Mouse (Mus musculus) ES-Bruce4 (cell line): ENCODE data around the gene Sertm1. TPM values are rescaled to one million over a fixed set of nuclear protein-coding genes. Genes with fewer than 3 reads are reported as not detected.

Source experiments
- H3K27ac ChIP-seq: 2 replicates; pipeline ENCODE4 v1.5.1; 2012; ENCODE audit warnings: low read length, inconsistent platforms; ENCODE audit not compliant: insufficient read depth
- H3K27me3 ChIP-seq: 2 replicates; pipeline ENCODE4 v1.6.1; 2012; ENCODE audit warnings: mild to moderate bottlenecking, low read length, inconsistent platforms; ENCODE audit not compliant: control insufficient read depth, poor library complexity, insufficient read depth, severe bottlenecking
- H3K36me3 ChIP-seq: 2 replicates; pipeline ENCODE4 v1.6.1; 2012; ENCODE audit warnings: inconsistent platforms, mild to moderate bottlenecking, low read length, moderate library complexity; ENCODE audit not compliant: control insufficient read depth, poor library complexity, insufficient read depth, severe bottlenecking
- H3K4me1 ChIP-seq: one replicate; pipeline ENCODE4 v1.8.1; 2011; ENCODE audit warnings: low read length; ENCODE audit not compliant: control insufficient read depth, insufficient read depth
- H3K4me3 ChIP-seq: 2 replicates; pipeline ENCODE4 v1.5.1; 2011; ENCODE audit warnings: low read depth, mild to moderate bottlenecking, low read length
- H3K9ac ChIP-seq: 2 replicates; pipeline ENCODE4 v1.6.1; 2012; ENCODE audit warnings: low read depth, mild to moderate bottlenecking, inconsistent platforms; ENCODE audit not compliant: poor library complexity, severe bottlenecking
- H3K9me3 ChIP-seq: replicated peaks from 2 replicates; pipeline ENCODE4 v1.6.1; 2012; ENCODE audit warnings: mild to moderate bottlenecking, low read length, inconsistent platforms; ENCODE audit not compliant: control insufficient read depth, poor library complexity, insufficient read depth, severe bottlenecking
- CTCF ChIP-seq: IDR thresholded peaks from one replicate; pipeline ENCODE4 v1.8.1; 2011; ENCODE audit warnings: low read depth, low read length
- EP300 ChIP-seq: IDR thresholded peaks from 2 replicates; pipeline ENCODE4 v1.6.1; 2011; ENCODE audit warnings: low read depth, low read length; ENCODE audit not compliant: insufficient read depth
- POLR2A ChIP-seq: IDR thresholded peaks from one replicate; pipeline ENCODE4 v1.8.1; 2011; ENCODE audit warnings: low read length; ENCODE audit not compliant: insufficient read depth
- polyA plus RNA-seq: library from polyadenylated mRNA; stranded (reverse); fragments of >200 nt; gene quantifications from 2 replicates; pipeline ENCODE4 v1.2.4, GENCODE M21; 2011; ENCODE audit warnings: low read depth; ENCODE audit not compliant: missing spikeins, insufficient read depth, insufficient read length

Gene Sertm1
- polyA plus RNA-seq, 1 experiment: 1.0 TPM

DNA sequence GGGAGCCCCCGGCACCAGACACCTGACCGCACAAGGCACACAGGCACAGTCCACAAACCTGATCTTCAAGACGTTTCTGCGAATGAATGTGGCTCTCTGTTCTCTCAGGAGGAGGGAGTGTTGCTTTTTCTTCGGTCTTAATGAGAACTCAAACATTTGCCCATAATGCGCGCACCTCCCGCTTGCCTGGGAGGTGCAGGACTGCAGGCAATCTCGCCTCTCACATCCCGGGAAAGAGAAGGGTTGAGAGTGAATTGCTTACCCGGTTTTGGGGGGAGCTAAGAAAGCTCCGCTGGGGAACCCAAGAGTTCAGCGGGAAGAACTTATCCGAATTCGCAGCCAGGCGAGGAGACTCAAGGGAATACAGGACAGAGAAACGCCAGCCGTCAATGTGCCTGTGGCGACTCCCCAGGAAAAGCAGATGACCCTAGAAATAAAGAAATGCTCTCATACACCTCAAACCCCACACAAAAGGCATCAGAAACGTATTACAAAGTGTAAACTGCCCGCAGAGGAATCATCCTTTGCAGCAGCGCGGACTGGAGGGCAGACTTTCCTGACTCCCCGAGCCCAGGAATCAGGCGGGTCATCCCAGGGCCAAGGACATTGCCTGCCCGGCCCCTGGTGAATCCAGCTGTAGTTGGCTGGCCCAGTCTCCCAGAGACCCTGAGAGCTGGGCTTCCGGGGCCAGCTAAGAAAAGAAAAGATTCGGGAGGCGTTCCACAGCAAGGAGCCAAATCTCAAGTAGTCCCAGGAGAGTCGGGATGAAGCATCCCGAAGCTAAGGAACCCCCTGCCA, 643 bp downstream of the Sertm1 start:
- Histone ChIP-seq H3K27me3 (peaks cover 11% of the 10 kb centered on the region), H3K4me1 (no peaks in the 10 kb centered on the region), H3K4me3 (peak overlapping the region; percentile 59)

DNA sequence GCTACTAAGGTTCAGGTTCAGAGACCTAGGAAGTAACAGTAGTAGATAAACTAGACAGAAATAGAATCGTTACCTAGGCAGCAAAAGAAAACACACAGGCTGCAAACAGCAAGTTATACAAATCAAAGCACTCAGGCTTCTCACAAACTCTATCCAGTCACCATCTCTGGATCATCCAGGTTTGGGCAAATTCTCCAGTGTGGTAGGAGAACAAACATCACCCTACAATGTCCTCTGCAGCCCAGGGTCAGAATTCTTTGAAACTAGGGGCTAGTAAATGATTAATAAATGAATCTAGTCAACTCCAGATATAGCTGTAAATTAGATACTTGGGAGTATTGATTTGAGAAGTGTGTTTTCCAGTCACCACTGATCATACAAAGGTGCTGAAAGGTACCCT, 6.8 kb downstream of the Sertm1 start:
- TF ChIP-seq EP300 (no peak), POLR2A (no peak), CTCF (no peak)
- no peaks in the 10 kb centered on the region for H3K9me3 ChIP-seq
- no peaks in the 10 kb centered on the region for H3K36me3 ChIP-seq
- H3K27me3 ChIP-seq: no peaks in the 10 kb centered on the region; the same call in 1 of the 2 replicates
- no peak overlapping the region for H3K4me3 ChIP-seq
- H3K4me1 ChIP-seq: no peaks in the 10 kb centered on the region
- no peak overlapping the region for H3K9ac ChIP-seq
- no peak overlapping the region for H3K27ac ChIP-seq

More for the DNA sequence above, 643 bp downstream of the Sertm1 start:
- TF ChIP-seq EP300 (no peak), POLR2A (no peak), CTCF (no peak)
- Histone ChIP-seq H3K36me3 (no peaks in the 10 kb centered on the region), H3K9ac (peak overlapping the region; percentile 19), H3K27ac (no peak overlapping the region), H3K9me3 (no peaks in the 10 kb centered on the region)

DNA sequence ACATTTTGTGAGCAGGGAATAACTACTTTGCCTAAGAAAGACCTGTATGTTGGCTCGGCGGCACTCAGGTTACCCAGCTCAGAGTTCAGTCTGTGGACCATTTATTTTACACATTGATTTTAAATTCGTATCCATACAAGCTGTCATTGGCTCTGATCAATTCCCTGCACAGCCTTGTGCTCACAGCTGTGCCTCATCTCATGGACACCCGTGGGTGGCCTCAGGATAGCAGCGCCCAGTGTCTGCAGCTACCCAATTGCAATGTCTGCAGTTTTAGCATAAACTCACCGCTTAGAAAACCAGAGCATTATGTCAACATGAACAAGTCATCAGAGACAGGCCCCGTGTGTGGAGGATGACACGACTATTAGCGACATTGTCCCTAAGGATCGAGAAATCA, 17.7 kb downstream of the Sertm1 start:
- TF ChIP-seq EP300 (no peak), POLR2A (no peak), CTCF (no peak)
- no peaks in the 10 kb centered on the region for H3K4me1 ChIP-seq
- no peaks in the 10 kb centered on the region for H3K36me3 ChIP-seq
- H3K9ac ChIP-seq: no peak overlapping the region
- H3K27me3 ChIP-seq: no peaks in the 10 kb centered on the region
- no peak overlapping the region for H3K4me3 ChIP-seq
- no peaks in the 10 kb centered on the region for H3K9me3 ChIP-seq
- no peak overlapping the region for H3K27ac ChIP-seq

DNA sequence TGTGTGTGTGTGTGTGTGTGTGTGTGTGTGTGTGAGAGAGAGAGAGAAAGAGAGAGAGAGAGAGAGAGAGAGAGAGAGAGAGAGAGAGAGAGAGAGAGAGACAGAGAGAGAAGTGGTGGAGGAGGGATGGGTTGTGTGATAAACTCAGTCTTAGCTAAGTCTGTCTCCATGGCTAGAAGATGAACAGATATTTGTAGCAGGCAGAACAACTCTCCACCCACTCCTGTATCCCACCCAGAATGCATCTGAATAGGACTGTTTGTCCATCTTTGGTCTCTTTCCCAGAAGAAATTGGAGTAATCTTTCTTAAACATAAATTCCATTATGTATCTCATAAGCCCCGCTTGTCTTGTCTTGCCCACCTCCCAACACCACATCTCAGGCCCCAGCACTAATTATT, 20.8 kb downstream of the Sertm1 start:
- TF ChIP-seq POLR2A (no peak), CTCF (no peak)
- Histone ChIP-seq H3K4me1 (no peaks in the 10 kb centered on the region), H3K4me3 (no peak overlapping the region), H3K9ac (no peak overlapping the region), H3K36me3 (no peaks in the 10 kb centered on the region), H3K9me3 (no peaks in the 10 kb centered on the region), H3K27me3 (no peaks in the 10 kb centered on the region), H3K27ac (no peak overlapping the region)

DNA sequence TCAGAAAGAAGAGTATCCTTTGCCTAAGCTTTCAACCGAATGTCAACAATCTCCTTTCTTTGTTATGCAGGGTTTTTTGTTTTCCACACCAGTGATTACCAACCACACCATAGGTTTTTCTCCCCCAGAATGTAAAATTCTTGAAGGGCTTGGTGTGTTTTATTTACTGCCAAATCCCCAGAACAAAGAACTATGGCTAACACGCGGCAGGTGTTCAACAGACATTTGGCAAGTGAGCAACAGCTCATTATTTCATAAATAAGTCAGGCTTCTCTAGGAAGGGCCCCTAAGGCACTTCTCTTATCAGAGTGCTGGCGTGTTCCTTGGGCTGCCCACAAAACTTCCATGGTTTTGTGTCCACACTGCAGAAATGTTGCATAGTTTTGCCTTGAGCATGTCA, 23.5 kb downstream of the Sertm1 start:
- Histone ChIP-seq H3K27me3 (no peaks in the 10 kb centered on the region), H3K4me1 (no peaks in the 10 kb centered on the region), H3K9me3 (no peaks in the 10 kb centered on the region), H3K9ac (no peak overlapping the region), H3K36me3 (no peaks in the 10 kb centered on the region), H3K27ac (no peak overlapping the region), H3K4me3 (no peak overlapping the region)
- TF ChIP-seq CTCF (no peak), EP300 (no peak), POLR2A (no peak)

DNA sequence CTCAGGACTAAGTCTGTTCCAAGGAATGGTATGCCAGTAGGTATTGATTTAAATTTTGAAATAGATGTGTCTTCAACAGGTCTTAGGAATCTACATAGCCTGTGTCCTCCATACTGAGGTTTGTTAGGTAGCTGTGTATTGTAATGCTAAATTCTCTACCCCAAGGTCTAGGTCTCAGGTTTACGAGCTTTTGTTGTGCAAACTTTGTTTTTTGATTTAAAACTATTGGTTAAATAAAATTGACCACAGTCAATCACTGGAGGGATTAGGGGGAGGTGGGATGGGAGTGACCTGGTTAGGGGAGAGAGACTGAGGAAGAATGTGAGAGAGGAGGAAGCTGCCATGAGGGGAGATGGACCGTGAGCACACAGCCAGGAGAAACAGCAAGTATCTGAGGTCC, 29.2 kb downstream of the Sertm1 start:
- Histone ChIP-seq H3K27me3 (no peaks in the 10 kb centered on the region), H3K9me3 (no peaks in the 10 kb centered on the region), H3K36me3 (no peaks in the 10 kb centered on the region), H3K4me1 (no peaks in the 10 kb centered on the region), H3K4me3 (no peak overlapping the region), H3K9ac (no peak overlapping the region), H3K27ac (no peak overlapping the region)
- TF ChIP-seq EP300 (0 out of 2 replicates have a peak, but pooled peaks have one; percentile 8), POLR2A (no peak), CTCF (no peak)

Other genes with a start within 250 kb of the Sertm1 start
- 99.9 and 111 TPM in 2 replicates for gene Supt20, start 223.1 kb downstream of the Sertm1 start, polyA plus RNA-seq
- gene Gm21958, start 201.5 kb downstream of the Sertm1 start, polyA plus RNA-seq: not detected in 2 replicates
- 200 and 214 TPM in 2 replicates for gene Exosc8, start 180.5 kb downstream of the Sertm1 start, polyA plus RNA-seq
- 20.9 and 22.9 TPM in 2 replicates for gene Alg5, start 180.3 kb downstream of the Sertm1 start, polyA plus RNA-seq
- 0.17 TPM in 1 of 2 replicates, not detected in the other for gene Smad9, start 160.3 kb downstream of the Sertm1 start, polyA plus RNA-seq
- gene Rfxap, start 108.1 kb downstream of the Sertm1 start, polyA plus RNA-seq: 14.3 and 19.5 TPM in 2 replicates
- 1.7 and 3.6 TPM in 2 replicates for gene Ccna1, start 139.6 kb upstream of the Sertm1 start, polyA plus RNA-seq
- gene Spg20, start 196.2 kb upstream of the Sertm1 start, polyA plus RNA-seq: 44.6 and 51.2 TPM in 2 replicates
- gene Ccdc169, start 221.5 kb upstream of the Sertm1 start, polyA plus RNA-seq: 0.23 and 0.27 TPM in 2 replicates